Mouse (Mus musculus): ENCODE results near the gene Armcx1. TPM values are rescaled to one million over a fixed set of nuclear protein-coding genes. Genes with fewer than 3 reads are reported as not detected.
A peak's percentile ranks its signal among the peaks of the same experiment; 100 is the strongest.

Gene Armcx1
- not detected in 2 replicates for polyA plus RNA-seq (2012; ENCODE audit: insufficient read depth, insufficient read length, low replicate concordance, missing spikeins)

- 15% methylated on average over 16 of the region's 16 CpGs for WGBS
Measured at GRCm38 (mm10) chrX:134717752-134718308, at the start of gene Armcx1. Gene Armcx1 (plus strand): TSS chrX:134717963.

GRCm38 (mm10) chrX:134675022-134675421 is 42.7 kb upstream of the Armcx1 start:
- Histone ChIP-seq H3K4me3 (ENCODE audit: insufficient read depth, low read depth, low read length) (no peak overlapping the region), H3K4me1 (ENCODE audit: control insufficient read depth, insufficient read depth, low read length) (no peaks in the 10 kb centered on the region), H3K27ac (ENCODE audit: insufficient read depth, low read depth, low read length) (no peak overlapping the region)
- 40% methylated on average over 5 of the region's 5 CpGs for WGBS
- TF ChIP-seq CTCF (IDR thresholded peaks at IDR 0.05; ENCODE audit: insufficient read depth, low read depth, low read length) = no peak
- TF ChIP-seq POLR2A (IDR thresholded peaks at IDR 0.05; ENCODE audit: insufficient read depth, low read depth, low read length) = no peak

More at GRCm38 (mm10) chrX:134717752-134718308, at the start of gene Armcx1:
- Histone ChIP-seq H3K4me1 (ENCODE audit: control insufficient read depth, insufficient read depth, low read length) (no peaks in the 10 kb centered on the region), H3K27ac (ENCODE audit: insufficient read depth, low read depth, low read length) (peak within 1 kb of the TSS; percentile 96), H3K4me3 (ENCODE audit: insufficient read depth, low read depth, low read length) (peak within 1 kb of the TSS; percentile 86)
- no peak for TF ChIP-seq CTCF (IDR thresholded peaks at IDR 0.05; ENCODE audit: insufficient read depth, low read depth, low read length)
- peak; percentile 54; the same call in 1 of the 2 replicates for TF ChIP-seq POLR2A (IDR thresholded peaks at IDR 0.05; ENCODE audit: insufficient read depth, low read depth, low read length)

GRCm38 (mm10) chrX:134675959-134676358 is 41.8 kb upstream of the Armcx1 start:
- no peak for TF ChIP-seq POLR2A (IDR thresholded peaks at IDR 0.05; ENCODE audit: insufficient read depth, low read depth, low read length)
- TF ChIP-seq CTCF (IDR thresholded peaks at IDR 0.05; ENCODE audit: insufficient read depth, low read depth, low read length) = no peak
- no peak overlapping the region for H3K27ac ChIP-seq (ENCODE audit: insufficient read depth, low read depth, low read length)

GRCm38 (mm10) chrX:134684936-134685335 is 32.8 kb upstream of the Armcx1 start:
- 40% methylated on average over 5 of the region's 5 CpGs for WGBS
- Histone ChIP-seq H3K4me3 (ENCODE audit: insufficient read depth, low read depth, low read length) (no peak overlapping the region), H3K27ac (ENCODE audit: insufficient read depth, low read depth, low read length) (no peak overlapping the region), H3K4me1 (ENCODE audit: control insufficient read depth, insufficient read depth, low read length) (no peaks in the 10 kb centered on the region)
- no peak for TF ChIP-seq CTCF (IDR thresholded peaks at IDR 0.05; ENCODE audit: insufficient read depth, low read depth, low read length)
- TF ChIP-seq POLR2A (IDR thresholded peaks at IDR 0.05; ENCODE audit: insufficient read depth, low read depth, low read length) = no peak

More at GRCm38 (mm10) chrX:134675959-134676358, 41.8 kb upstream of the Armcx1 start:
- Histone ChIP-seq H3K4me3 (ENCODE audit: insufficient read depth, low read depth, low read length) (no peak overlapping the region), H3K4me1 (ENCODE audit: control insufficient read depth, insufficient read depth, low read length) (no peaks in the 10 kb centered on the region)
- WGBS = 74% methylated on average over 1 of the region's 1 CpGs

- no peaks in the 10 kb centered on the region for H3K4me1 ChIP-seq (ENCODE audit: control insufficient read depth, insufficient read depth, low read length)
- 25% methylated on average over 33 of the region's 33 CpGs for WGBS
- peak; percentile 53; the same call in 1 of the 2 replicates for TF ChIP-seq POLR2A (IDR thresholded peaks at IDR 0.05; ENCODE audit: insufficient read depth, low read depth, low read length)
- TF ChIP-seq CTCF (IDR thresholded peaks at IDR 0.05; ENCODE audit: insufficient read depth, low read depth, low read length) = no peak
Measured at GRCm38 (mm10) chrX:134686267-134686666, 31.5 kb upstream of the Armcx1 start, which contains the start of gene Armcx4. Gene Armcx4 (plus strand): TSS chrX:134686519.

GRCm38 (mm10) chrX:134686739-134687171 is 31.0 kb upstream of the Armcx1 start:
- WGBS = 15% methylated on average over 15 of the region's 16 CpGs
- Histone ChIP-seq H3K4me1 (ENCODE audit: control insufficient read depth, insufficient read depth, low read length) (no peaks in the 10 kb centered on the region), H3K27ac (ENCODE audit: insufficient read depth, low read depth, low read length) (no peak overlapping the region; the same call in 1 of the 2 replicates), H3K4me3 (ENCODE audit: insufficient read depth, low read depth, low read length) (peak overlapping the region; percentile 74)
- TF ChIP-seq CTCF (IDR thresholded peaks at IDR 0.05; ENCODE audit: insufficient read depth, low read depth, low read length) = no peak
- TF ChIP-seq POLR2A (IDR thresholded peaks at IDR 0.05; ENCODE audit: insufficient read depth, low read depth, low read length) = no peak

More at GRCm38 (mm10) chrX:134686267-134686666, 31.5 kb upstream of the Armcx1 start, which contains the start of gene Armcx4:
- H3K4me3 ChIP-seq (ENCODE audit: insufficient read depth, low read depth, low read length) = peak within 1 kb of the TSS; percentile 74
- H3K27ac ChIP-seq (ENCODE audit: insufficient read depth, low read depth, low read length) = peak within 1 kb of the TSS; percentile 46

GRCm38 (mm10) chrX:134689676-134690075 is 28.1 kb upstream of the Armcx1 start:
- Histone ChIP-seq H3K27ac (ENCODE audit: insufficient read depth, low read depth, low read length) (no peak overlapping the region), H3K4me3 (ENCODE audit: insufficient read depth, low read depth, low read length) (no peak overlapping the region), H3K4me1 (ENCODE audit: control insufficient read depth, insufficient read depth, low read length) (peaks cover 3% of the 10 kb centered on the region; the same call in 1 of the 2 replicates)
- WGBS = 90% methylated on average over 2 of the region's 2 CpGs
- TF ChIP-seq CTCF (IDR thresholded peaks at IDR 0.05; ENCODE audit: insufficient read depth, low read depth, low read length) (no peak), POLR2A (IDR thresholded peaks at IDR 0.05; ENCODE audit: insufficient read depth, low read depth, low read length) (no peak)

- WGBS = 64% methylated on average over 10 of the region's 10 CpGs
- Histone ChIP-seq H3K4me1 (ENCODE audit: control insufficient read depth, insufficient read depth, low read length) (peaks cover 4% of the 10 kb centered on the region; the same call in 1 of the 2 replicates), H3K27ac (ENCODE audit: insufficient read depth, low read depth, low read length) (no peak overlapping the region), H3K4me3 (ENCODE audit: insufficient read depth, low read depth, low read length) (no peak overlapping the region)
- no peak for TF ChIP-seq CTCF (IDR thresholded peaks at IDR 0.05; ENCODE audit: insufficient read depth, low read depth, low read length)
- TF ChIP-seq POLR2A (IDR thresholded peaks at IDR 0.05; ENCODE audit: insufficient read depth, low read depth, low read length) = no peak
Measured at GRCm38 (mm10) chrX:134690871-134691539, 26.8 kb upstream of the Armcx1 start.

- TF ChIP-seq CTCF (IDR thresholded peaks at IDR 0.05; ENCODE audit: insufficient read depth, low read depth, low read length) (no peak), POLR2A (IDR thresholded peaks at IDR 0.05; ENCODE audit: insufficient read depth, low read depth, low read length) (no peak)
- Histone ChIP-seq H3K27ac (ENCODE audit: insufficient read depth, low read depth, low read length) (no peak overlapping the region), H3K4me3 (ENCODE audit: insufficient read depth, low read depth, low read length) (no peak overlapping the region), H3K4me1 (ENCODE audit: control insufficient read depth, insufficient read depth, low read length) (peaks cover 4% of the 10 kb centered on the region; the same call in 1 of the 2 replicates)
- WGBS = 69% methylated on average over 2 of the region's 2 CpGs
Measured at GRCm38 (mm10) chrX:134691540-134691935, 26.2 kb upstream of the Armcx1 start.

Measured in olfactory bulb, adult 2 months (tissue).